Mouse (Mus musculus) cerebellum, postnatal 10 days (tissue): ENCODE results near the gene Ing4.
"Not testable (repeated sequence)": the region's sequence is repeated elsewhere in the genome, so short reads cannot be mapped to it uniquely, and the experiment has no call there.

Experiments used
- DNase-seq, 2 experiments: peaks; one replicate each; pipeline ENCODE4 v3.0.0; 2021; ENCODE audit warnings: mixed read lengths in 2 of 2

Ing4 gene

DNA sequence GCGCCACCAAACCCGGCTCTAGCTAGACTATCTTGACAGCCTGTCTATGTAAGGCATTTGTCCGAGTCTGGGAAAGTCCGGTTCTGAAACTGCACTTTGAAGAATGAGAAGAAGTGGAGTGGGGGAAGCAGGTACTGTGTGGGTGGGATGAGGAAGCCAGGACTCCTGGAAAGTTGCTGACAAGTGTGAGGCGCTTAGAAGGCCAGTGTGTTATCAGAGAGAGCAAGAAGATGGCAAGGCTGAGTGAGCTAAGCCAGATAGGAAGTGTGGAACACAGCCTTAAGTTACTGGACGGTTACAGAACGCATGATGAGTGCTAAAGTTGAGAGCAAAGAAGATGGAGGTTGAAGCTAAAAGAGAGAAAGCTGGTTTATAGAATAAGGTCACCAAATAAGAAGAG, 2.5 kb downstream of the Ing4 start:
- DNase-seq, result no peak

DNA sequence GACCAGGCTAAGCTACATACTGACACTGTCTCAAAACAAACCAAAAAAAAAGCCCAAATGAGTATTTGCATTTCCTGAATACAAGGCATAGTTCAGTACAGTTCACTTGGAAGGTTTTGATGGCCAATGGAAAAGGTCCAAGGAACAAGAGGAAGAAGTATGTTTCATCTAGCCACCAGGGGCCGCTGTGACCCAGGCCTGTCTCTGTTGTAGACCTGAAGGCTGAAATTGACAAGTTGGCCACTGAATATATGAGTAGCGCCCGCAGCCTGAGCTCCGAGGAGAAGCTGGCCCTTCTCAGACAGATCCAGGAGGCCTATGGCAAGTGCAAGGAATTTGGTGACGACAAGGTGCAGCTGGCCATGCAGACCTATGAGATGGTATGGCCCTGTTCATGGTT, 7.1 kb downstream of the Ing4 start:
- peak; percentile 96 to 98 for DNase-seq

DNA sequence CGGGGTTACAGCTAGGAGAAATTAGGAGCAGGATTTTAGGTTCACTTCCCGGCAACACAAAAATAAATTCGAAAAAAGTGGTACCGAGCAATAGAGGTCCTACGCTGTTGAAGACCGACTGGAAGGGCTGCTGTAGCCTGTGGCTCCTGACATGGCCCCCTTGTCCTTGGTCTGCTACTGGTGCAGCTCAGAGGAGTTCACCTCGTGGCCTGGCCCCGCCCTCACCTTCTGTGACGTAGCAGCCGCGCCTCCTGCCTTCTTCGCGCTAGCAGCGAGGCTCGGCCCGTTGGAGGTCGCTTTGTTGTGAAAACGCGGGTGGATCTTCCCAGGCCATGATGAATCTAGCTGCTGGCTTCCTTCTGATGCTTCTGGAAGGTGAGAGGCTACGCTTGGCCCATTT, 10.1 kb downstream of the Ing4 start, which contains the start of gene Acrbp:
Gene Acrbp, plus strand, starts transcription at position 12 of the 400 bp plus-strand sequence.
- no peak for DNase-seq

DNA sequence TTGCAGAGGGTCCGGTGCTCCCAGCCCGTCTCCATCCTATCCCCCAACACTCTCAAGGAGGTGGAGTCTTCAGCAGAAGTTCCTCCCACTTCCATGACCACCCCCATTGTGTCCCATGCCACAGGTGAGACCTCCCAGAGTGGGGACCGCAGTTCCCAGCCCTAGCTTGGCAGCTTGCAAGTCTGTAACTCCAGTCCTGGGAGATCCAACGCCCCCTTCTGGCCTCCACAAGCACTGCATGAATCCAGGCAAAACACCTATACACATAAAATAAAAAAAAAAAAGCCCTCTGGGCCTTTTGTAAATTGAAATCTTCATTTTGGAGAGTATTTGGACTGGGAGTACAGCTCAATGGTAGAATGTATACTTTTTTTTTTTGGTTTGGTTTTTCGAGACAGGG, 11.7 kb downstream of the Ing4 start:
- DNase-seq, result no peak

DNA sequence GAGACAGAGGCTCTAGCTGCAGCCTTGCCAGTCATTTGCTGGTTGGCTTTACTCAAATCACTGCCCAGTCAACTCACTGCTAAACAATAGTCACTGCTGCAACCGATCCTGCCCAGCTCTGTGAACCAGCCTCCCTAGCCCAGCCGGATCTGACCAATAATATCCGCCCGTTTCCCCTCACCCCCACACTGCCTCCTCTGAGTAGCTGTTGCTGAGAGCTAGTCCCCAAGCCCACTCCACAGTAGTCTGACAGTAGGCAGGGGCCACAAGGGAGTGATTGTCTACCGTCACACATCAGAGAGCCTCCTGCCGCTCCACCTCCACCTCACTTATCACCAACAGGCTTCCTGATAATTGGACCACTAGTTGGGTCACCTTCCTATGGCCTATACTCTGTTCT, 21.9 kb downstream of the Ing4 start:
- no peak for DNase-seq

DNA sequence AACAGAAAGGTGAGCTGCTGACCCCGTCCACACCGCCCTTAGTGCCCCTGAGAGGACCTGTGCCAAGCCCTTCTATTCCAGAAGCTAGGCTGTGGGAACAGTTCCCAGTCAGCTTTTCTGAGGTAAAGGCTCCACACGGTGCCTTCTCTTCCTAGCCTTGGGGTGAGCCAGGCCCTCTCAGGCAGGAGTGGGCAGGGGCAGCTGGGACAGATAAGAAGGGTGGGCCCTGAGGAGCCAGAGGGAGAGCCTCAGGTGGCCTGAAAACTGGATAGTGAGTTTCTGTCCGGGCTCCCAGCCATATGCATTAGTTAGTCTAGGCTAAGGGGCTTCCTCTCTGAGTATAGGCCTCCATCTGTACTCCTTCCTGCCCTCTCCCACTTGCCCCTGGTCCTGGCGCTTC, 23.0 kb downstream of the Ing4 start:
- peak; percentile 57 to 66 for DNase-seq

DNA sequence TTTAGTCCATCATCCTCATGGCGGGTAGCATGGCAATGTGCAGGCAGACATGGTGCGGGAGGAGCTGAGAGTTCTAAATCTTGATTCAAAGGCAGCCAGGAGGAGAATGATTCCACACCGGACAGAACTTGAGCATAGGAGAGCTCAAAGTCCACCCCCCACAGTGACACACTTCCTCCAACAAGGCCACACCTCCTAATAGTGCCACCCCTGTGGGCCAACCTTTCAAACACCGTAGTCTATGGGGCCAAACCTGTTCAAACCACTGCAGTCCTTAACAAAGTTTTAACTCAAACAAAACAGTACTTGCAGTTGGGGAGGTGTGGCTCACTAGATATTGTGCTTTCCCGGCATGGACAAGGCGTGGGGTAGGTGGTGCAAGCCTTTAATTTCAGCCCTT, 24.3 kb downstream of the Ing4 start:
- no peak for DNase-seq

DNA sequence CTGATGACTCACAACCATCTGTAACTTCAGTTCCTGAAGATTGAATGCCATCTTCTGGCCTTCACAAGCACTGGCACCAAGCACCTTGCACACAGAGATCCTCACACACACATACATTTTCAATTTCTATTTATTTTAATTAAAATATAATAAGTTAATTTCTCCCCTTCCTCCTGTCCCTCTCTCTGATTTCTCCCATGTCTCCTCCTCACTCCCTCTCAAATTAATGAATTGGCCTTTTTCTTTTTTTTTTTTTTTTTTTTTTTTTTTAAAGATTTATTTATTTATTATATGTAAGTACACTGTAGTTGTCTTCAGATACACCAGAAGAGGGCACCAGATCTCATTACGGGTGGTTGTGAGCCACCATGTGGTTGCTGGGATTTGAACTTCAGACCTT, 25.7 kb downstream of the Ing4 start:
- DNase-seq, result not testable (repeated sequence)

DNA sequence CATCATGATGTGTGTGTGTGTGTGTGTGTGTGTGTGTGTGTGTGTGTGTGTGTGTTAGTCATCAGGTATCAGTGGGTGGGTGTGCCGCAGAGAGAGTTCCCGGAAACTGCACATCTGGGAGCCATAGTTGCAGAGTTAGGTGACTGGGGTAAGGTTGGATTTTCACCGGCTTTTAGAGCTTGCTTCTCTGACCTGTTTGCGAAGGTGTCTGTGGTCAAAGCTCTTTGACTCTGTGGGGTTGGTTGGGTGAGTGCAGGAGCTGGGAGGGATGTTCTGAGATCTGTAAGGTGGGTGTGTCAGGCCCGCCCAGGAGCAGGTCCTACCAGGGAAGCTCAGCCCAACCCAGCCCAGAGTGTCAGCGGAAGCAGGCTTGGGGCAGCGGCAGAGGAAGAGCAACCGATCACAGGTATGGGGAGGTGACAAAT, 28.0 kb downstream of the Ing4 start, which contains the start of gene Lpar5:
Gene Lpar5, plus strand, starts transcription at position 350 of the 425 bp plus-strand sequence.
- no peak for DNase-seq

DNA sequence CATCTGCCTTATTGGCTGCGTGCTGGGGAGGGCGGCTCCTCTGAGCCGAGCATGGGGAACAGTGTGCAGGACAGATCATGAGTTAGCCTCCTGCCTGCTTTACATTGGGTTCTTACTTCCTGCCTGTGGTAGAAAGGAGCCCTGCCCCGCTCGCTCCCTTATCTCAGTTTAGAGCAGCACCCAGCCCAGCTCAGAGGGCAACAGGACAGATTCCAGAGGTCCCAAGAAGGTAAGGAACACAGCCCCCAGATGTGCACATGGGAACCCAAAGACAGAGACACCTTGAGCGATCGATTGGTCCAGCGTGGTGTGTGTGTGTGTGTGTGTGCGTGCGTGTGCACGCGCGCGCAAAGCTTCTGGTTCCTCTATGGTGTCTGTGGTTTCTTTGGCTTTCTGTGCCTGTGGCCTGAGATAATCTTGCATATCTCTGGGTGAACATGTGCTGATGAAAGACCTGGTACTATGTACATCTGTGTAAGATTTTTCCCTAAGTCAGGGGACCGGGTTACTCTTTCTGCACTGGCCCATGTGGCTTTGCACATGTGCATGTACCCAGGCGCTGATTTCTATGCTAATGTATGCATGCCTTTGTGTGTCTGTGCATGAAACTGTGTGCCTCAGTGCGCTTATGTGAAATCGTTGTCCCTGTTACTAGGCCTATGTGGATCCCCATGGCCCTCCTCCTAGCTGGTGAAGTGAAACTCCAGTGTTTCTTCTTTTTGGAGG, 31.8 kb downstream of the Ing4 start:
- peak; percentile 52 for DNase-seq

DNA sequence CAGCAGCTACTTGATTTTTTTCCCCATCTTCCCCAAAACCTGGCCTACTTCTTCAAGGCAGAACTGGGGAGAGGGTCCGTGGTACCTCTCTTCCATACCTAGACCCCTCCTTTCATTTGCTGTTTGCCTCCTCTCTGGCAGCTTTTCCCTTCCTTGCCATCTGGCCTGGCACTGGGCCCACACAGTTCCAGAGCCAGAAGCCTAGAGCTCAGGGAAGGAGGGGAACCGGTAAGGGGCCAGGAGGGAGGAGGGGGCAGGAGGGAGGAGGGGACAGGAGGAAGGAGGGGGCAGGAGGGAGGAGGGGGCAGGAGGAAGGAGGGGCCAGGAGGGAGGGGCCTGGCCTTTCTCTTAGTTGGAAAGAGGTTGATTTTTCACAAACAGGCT, 32.3 kb downstream of the Ing4 start:
- DNase-seq, result peak; percentile 99

DNA sequence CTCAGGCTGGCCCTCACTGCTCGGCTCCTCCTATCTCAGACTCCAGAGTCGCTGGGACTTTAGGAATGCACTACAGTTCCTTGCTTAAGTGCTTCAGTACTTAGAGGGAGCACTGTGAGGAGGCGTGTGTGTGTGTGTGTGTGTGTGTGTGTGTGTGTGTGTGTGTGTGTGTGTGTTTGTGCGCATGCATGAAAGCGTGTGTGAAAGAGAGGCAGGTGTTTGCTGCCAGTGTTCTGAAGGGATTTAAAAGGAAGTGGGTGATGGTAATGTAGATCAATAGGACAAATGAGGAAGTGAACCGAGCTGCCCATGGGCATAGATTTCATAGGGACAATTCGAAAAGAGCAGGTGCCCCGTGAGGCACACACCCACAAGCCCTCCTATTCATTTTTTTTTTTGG, 34.3 kb downstream of the Ing4 start:
- no peak for DNase-seq

DNA sequence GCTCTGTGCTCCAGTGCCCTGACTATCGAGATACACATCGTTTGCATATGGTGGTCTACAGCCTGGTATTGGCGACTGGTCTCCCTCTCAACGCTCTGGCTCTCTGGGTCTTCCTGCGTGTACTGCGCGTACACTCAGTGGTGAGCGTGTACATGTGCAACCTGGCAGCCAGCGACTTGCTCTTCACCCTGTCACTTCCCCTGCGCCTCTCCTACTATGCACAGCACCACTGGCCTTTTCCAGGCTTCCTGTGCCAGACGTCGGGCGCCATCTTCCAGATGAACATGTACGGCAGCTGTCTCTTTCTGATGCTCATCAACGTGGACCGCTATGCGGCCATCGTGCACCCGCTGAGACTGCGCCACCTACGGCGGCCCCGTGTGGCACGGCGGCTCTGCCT, 41.8 kb downstream of the Ing4 start:
- DNase-seq, result no peak

DNA sequence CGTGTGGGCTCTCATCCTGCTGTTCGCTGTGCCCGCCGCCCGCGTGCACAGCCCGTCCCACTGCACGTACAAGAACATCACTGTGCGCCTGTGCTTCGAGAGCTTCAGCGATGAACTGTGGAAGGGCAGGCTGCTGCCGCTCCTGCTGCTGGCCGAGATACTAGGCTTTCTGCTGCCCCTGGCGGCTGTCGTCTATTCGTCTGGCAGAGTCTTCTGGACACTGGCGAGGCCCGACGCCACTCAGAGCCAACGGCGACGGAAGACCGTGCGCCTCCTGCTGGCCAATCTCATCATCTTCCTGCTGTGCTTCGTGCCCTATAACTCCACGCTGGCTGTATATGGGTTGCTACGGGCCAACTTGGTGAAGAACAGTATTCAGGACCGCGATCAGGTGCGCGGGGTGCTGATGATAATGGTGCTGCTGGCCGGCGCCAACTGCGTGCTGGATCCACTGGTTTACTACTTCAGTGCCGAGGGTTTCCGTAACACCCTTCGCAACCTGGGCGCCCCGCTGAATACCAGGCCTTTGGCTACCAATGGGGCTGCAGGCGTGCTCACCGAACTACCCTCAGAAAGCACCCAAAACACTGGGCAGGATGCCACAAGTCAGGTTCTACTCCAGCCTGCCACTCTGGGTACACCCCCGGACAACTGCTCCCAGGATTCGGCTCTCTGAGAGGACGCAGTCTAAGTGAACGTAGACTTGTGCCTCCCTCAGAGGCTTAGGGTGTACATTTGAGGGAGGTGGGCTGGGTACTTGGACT, 42.4 kb downstream of the Ing4 start:
- peak; percentile 97 to 98 for DNase-seq

DNA sequence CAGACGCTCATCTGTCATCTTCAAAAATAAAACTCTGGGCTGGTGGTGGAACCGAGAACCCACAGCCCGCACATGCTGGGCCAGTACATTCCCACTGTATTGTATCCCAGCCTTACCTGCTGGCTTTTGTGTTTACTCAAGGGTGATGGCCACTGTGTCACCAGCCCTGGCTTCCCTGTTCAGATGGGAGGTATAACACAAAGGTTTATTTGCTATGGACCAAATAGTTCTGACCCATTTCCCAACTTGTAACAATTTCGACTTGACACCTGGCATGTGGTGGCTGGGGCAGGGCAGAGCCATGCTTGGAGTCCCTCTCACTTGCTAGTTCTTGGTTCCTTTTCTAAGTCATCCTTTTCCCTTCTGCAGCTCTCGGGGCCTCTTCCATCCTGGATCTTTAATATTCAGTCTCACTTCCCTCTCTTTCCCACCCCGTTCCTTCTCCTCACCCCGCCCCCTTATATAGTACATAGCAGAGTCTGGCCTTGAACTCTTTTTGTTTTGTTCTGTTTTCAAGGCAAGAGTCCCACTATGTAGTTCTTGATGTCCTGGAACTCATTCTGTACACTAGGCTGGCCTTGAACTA, 43.3 kb downstream of the Ing4 start:
- no peak for DNase-seq

DNA sequence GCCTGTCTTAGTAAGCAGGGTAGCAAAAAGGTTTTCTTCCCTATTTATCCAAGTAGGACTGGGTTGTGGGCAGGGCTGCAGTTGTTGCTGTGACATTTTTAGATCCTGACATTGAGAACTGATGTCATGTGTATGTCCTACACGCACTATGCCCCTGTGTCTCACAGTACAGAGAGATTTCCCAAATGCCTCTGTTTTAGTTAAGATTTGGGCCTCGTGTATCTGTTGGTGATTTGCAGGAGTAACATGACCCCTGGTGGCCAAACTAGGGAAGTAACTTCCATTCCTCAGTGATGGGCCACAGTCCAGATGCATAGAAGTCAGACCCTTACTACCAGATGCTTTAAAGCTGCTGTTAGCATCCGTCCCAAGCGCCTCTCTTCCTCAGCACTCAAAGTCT, 44.9 kb downstream of the Ing4 start:
- peak; percentile 82 to 87 for DNase-seq

DNA sequence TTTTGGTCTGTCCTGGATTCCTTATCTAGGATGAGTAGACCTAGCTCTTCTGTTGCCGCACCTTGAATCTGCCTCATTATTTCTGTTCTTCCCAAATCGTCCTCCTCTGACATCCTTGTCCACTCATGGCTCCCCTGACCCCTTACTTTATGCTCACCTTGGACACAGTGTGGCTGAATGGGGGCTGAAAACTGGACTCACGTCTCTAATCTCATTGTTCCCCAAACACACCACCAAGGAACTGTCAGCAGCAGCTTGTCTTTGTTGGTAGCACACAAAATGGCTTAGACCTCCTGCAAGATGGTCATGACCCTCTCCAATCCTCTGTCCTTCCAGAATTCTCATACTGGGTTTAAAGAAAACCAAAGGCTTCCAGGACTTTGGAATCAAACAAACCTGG, 48.4 kb downstream of the Ing4 start:
- DNase-seq, result no peak

DNA sequence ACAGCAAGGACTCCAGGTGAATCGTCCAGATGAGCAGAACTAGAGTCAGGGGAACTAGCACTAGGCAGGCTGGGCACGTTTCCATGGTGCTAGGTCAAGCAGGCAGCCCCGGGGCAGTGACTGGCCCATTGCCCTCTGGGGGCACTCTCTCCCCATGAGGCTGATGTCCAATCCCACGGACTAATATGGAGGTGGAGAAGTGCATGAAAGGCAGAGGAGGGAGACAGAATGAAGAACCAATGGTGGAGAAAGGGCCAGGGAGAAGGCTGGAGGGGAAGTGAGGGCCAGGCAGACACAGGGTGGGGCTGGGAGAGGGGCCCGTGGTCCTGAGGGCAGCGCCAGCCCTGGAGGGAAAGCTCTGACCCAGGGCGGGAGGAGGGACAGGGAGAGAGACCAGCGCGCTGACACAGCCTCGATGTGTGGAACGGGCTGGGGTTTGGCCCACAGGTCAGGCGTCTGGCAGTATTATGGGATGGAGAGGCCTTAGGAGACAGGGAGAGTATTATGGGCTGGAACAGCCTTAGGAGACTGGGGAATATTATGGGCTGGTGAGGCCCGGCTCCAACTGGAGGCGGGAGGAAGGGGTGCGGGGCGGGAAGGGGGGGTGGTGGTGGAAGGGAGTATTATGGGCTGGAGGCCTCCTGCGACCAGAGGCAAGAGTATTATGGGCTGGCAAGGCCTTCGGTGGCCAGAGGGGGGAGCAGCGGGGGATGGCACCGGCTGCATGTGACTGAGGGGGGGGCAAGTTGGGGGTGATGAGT, 49.2 kb downstream of the Ing4 start:
- DNase-seq, result peak; percentile 94 to 95

DNA sequence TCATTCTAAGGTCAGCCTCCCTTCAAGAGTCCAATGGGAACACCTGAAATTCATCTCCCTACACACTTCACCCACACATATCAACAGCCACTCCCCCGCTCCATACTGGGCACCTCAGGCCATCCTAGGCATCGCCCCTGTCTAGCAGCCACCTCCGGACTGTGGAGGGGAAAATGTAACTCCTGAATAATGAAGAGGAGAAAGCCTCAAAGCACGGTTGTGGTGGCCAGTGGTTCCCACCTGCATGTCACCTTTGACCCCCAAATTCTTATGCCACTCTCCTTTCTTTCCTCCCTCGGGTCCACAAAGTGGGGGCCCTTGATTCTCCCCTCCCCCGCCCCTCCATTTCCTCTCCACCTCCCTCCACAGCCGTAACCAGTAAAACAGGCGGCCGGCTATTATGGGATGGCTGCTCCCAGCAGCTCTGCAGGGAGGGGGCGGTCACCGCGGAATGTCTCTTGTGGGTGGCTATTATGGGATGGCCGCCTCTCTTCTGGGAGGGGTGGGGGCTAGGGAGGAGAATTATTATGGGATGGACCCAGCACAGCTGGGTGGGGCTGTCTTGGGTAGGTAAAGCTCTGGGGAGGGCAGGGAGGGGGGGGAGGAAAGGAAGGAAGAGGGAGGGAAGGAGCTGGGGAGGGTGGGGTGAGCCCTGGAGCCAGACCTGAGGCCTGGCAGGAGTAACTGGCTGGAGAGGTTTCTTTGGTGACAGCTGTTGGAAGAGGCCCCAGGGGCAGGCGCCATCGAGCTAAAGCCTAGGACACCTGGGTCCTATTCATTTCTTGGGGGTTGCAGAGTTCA, 50.2 kb downstream of the Ing4 start:
- DNase-seq, result peak; percentile 84 to 90

DNA sequence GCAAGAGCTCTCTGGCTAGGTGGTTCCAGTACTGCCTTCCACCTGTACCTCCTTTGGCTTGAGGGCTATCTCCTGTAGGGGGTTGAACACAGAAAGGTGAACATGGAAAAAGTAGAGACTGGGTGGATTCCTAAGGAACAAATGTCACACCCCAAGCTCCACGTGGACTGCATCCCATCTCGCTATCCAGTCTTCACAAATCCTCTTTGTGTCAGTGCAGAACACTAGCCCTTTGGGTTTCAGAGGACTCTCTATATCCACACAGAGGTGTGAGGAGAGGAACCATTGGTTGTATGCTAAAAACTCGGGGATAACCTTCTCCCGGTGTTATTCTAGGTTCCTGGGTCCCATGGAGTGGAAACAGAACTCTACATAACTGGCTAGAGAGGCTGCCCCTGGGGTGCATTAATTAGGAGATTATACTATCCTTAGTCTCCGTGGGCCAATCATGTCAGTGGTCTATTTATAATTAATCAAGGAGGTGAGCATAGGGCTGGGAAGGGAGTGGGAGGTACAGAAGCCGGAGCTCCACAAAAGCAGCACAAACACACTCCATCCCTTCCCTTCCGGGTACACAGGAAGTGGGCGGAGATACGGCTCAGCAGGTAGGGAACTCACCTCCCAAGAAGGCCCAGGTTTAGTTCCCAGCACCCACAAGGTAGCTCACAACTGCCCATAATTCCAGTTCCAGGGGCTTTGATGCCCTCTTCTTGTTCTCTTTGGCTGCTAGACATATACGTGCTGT, 51.0 kb downstream of the Ing4 start:
- DNase-seq, result no peak

DNA sequence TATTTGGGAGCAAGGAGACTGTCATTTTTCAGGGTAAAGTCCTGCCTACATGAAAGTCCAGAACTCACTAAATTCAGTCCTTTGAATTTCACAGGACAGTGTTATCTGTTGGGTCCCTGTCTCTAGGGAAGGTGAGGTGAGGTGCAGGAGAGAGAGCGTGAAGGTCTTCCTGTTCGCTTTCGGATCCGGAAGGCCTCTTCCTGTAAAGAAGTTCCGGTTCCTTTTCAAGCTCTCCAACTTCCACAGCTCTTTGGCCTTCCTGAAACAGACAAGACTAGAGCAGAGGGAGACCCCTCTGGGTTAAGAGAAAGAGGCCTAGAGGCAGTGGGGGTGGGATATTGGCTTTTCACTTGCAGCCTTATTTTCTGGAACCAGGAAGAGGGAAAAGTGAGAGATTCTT, 52.8 kb downstream of the Ing4 start:
- DNase-seq, result no peak

DNA sequence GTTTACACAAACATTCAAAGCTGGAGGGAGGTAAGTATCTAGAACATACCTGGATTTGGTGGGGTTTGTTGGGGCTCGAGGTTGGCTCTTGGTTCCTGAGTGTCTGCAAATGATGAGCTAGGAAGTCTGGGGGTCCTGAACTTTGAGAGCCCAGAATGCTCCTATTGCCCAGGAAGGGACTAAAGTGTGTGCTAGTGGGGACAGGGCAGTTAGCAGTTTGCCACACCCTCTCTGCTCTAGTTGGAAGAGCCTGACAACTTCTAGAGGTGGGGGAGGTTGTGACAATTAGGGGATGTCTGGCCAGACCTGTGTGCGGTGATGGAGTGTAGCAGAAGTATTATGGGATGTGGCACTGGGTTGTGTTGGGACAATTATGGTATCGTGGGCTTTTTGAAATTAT, 55.3 kb downstream of the Ing4 start:
- DNase-seq, result no peak
